Mouse (Mus musculus) lung, adult 2 months (tissue): Measurements from ENCODE around the gene Slc48a1.

Source experiments
- CTCF ChIP-seq: fragments of 200-500 bp; IDR thresholded peaks from 2 replicates; pipeline ENCODE4 v1.5.1; 2011; ENCODE audit warnings: mild to moderate bottlenecking, low read length, control low read depth; ENCODE audit not compliant: insufficient read depth
- POLR2A ChIP-seq: fragments of 200-500 bp; IDR thresholded peaks from 2 replicates; pipeline ENCODE4 v1.6.1; 2011; ENCODE audit warnings: low read depth, mild to moderate bottlenecking, control low read depth, low read length, borderline replicate concordance; ENCODE audit errors: extremely low read depth

DNA sequence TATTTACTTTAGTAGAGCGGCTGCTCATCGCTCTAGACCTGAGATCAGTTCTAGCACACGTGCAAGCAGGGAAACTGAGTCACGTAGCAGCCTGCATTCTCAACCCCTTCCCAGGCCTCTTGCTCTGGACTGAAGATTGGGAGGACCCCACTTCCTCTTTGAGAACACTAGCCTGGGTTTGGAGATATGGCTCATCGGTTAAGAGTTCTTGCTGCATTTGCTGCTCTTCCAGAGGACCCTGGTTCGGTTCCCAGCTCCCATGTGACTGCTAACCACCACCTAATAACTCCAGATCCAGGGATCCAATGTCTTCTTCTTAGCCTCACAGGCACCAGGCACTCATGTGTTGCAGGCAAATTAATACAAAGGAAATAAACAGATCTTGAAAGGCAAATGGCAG lies 63.1 kb downstream of the Slc48a1 start:
- TF ChIP-seq CTCF (no peak), POLR2A (no peak)
